Mouse (Mus musculus) kidney, postnatal 4 days (tissue): ENCODE data around the gene Oasl2.
"Not testable (repeated sequence)": the region's sequence is repeated elsewhere in the genome, so short reads cannot be mapped to it uniquely, and the experiment has no call there.

Experiments
- DNase-seq, 2 experiments: peaks; one replicate each; pipeline ENCODE4 v3.0.0; 2021; ENCODE audit warnings: mixed read lengths in 2 of 2

Oasl2 gene

DNA sequence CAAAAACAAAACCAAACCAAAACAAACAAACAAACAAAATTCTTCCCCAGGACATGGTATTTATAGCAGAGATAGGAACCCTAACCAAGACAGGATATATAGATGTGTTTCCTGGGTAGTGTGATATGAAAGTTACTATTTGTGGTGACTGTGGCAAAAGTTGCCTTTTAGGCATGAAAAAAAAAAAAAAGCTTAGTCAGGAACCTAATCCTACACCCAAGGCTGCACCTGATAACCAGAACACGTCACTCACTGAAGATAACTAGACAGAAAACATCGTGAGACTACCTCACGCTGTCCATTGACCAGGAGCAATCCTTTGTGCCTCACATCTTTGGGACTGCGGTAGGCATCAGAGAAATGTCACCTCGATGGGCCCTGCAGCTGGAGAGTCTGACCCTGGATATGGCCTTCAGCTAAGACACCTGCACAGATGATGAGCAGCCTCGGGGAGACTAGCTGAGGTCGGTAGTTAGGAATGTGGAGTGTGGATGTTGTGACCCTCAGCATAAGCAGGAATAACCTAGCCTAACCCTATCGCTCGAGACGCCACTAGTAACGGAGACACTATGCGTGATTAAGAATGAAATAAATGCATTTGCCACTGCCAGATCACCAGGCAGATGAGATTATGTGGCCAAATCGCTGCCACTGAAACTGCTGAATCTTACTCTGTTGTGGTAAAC is at the start of gene Oasl2:
Oasl2 (plus strand) TSS at position 249 of the 686 bp plus-strand sequence.
- DNase-seq: peak in 1 of 2 experiments; percentile 7

DNA sequence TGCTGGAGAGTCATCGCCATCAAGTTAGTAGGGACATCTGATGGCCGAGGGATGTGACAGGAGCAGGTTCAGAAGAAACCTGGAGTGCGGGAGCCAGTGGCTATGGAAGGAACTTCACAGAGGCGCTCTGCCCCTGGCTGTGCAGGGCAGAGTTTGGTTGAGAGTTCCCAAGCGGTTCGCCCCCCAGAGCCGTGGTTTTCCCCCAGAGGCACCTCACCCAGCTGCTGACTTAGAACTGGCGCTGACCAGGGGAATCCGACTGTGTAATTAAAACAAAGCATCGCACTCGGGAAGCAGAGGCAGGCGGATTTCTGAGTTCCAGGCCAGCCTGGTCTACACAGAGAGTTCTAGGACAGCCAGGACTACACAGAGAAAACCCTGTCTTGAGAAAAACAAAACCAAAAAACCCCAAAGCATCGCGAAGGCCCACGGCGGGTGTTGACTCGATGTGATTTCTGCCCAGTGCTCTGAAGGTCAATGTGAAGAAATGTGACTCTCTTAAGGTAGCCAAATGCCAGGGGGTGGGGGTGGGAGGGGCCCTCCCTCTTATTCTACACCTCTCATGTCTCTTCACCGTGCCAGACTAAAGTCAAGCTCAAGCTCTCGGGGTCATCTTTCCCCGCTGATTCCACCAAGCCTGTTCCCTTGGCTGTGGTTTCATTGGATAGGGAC is 45.0 kb upstream of the Oasl2 start:
- no peak for DNase-seq

DNA sequence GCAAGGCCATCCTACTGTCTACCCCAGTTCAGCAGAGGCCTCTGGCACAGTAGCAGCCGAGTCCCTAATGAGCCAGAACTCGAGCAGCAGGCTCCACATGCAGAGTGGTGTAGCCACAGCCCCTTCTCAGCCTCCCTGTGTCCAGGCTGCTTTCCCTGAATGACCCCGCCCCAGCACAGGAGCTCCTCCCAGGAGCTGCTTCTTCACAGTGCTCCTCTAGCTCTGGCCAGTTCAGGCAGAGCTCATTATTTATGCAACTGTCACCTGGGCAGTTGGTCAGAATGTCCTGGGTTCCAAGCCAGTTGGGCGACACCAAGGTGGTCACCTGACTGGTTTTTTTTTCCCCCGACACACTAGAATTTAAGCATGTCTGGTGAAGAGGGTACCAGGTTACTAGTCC is 43.4 kb upstream of the Oasl2 start, which contains the start of gene 4930519G04Rik:
4930519G04Rik (plus strand) TSS at position 301 of the 400 bp plus-strand sequence.
- DNase-seq: not testable (repeated sequence)

DNA sequence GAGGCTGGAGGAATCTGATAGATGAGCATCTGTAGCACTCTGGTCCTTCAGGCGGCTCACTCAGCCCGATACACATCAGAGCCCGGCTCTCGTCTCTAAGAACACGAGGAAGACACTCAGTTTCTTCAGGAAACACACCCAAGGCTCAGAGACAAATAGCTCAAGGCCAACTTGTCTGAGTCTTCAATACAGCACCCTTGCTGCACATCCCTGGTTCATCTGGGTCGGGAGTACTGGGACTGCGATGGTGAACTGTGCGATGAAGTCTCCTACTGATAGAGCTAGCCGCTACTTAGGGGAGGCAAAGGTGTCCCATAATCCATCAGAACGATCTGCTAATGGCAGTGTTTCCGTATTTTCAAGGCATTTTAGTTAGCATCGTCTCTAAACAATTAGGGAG is 38.2 kb upstream of the Oasl2 start, which contains the start of gene Gm9936:
Gm9936 (minus strand) TSS at position 101 of the 400 bp plus-strand sequence.
- no peak for DNase-seq

DNA sequence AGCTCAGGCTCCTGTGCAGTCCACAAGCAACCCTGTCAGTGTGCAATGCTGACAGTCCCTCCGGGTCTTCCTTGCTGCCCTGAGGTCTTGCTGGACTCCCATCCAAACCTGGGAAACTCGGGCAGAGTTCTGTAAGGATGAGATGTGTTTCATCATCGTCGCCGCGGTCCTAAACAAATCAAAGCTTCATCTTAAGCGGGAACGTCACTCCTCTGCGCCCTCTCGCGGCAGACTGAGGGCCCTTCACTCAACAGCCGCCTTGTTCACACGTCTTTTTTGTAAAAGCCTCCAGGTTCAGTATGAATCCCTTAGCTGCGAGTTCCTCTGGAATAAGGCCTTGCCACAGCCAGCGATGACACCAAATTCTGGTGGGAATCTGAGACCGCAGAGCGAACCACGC is 37.5 kb upstream of the Oasl2 start:
- peak; percentile 85 to 87 for DNase-seq

DNA sequence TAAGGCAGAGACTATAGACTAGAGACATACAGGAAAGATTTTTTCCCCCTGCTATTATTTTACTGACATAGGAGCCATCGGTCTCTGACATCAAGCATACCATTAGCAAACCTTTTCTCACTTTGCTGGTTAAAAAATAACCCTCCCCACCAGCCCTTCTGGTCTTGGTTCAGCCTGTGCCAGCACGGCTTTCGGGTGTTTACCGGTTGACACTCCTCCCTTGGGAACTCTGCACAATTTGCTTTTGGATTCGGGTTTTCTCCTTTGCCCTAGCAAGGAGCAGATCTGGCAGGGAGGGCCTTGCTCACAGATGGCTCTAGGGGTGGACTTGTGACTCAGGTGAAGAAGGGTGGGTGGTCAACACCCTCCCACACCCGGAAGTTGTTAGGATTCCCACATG is 35.0 kb upstream of the Oasl2 start:
- DNase-seq: peak; percentile 17 to 44

DNA sequence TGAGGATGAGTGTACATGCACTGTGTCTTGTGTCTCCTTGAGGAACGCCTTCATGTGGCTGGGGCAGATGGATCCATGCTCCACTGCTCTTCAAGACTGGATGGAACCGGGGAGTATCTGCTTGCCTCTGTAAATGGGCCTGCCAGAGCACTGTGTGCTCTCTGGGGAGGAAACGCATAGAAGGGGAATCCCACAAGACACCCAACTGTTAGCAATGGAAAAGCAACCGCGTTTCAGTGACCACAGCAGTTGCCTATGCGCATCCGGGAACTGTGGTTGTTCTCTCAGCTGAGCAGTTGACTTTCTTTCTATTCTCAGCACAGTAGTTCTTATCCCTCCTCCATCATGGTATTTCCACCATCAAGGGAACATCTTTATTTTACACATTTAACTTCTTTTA is 31.9 kb upstream of the Oasl2 start:
- DNase-seq: no peak

DNA sequence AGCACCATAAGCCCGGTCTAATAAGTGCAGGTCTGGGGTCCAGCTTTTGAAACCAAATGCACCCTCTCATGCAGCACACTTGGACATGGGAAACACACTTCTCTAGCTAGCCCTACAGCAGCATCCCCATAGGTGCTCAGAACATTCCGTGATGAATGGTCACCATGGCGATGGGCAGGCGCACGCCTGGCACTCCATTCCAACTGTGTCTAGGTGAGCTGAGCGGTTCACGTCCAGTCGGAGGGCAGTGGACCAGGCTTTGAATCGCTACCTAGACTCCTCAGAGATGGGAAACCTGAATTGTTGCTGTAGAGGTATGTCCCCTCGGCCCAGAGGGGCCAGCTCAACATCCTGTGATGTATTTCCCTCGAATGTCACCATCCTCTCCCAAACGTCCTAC is 31.5 kb upstream of the Oasl2 start:
- DNase-seq: no peak

DNA sequence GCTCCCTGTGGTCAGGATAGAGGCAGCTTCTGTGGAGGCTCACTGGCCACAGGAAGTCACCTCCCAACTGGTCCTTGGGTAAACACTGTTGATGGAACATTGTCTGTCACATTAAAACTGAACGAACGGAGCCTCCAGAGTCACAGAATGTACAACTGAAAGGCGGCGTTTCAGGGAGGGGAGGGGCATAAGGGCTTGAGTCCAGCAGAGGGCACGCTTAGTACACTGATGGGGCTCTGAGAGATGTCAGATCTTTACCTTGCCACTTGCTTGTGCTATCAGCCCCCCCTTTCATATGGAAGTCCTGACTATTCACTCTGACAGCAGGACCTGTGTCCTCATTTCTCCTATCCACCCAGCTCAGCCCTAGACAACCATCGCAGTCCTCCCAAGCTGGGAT is 20.9 kb upstream of the Oasl2 start:
- DNase-seq: peak; percentile 57 to 61

DNA sequence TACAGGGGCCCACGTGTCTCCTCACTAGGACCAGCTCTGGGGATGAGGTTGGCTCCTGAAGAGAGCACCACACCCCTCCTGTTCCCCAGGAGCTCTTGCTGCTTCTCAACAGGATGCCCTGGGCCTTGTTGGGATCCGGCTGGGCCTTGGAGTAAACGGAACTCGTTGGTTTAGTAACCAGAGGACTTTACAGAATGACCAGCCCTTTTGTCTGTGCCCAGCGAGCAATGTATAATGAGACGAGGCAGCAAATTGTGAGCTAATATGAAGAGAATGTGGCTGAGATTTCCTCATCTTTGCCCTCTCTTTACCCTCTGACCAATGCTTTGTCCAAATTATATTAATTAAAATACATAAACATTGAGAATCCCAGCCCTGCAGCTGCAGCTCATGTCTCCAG is 20.4 kb upstream of the Oasl2 start:
- no peak for DNase-seq

DNA sequence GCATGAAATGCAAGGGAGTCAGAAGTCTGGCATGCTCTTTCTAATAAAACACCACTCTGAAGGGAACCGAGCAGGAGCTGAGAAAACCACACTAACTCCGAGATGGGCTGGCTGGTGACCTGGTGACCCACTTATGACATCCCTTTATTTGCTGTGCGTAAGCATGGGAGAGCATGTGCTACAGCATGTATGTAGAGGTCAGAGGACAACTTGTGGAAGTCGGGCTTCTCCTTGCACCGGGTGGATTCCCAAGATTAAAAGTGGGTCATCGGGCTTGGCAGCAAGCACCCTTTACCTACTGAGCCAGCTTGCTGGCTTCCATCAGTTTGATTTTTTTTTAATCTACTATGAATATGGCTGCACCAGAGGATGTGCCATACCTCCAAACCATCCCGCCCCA is 19.2 kb upstream of the Oasl2 start:
- DNase-seq: no peak

DNA sequence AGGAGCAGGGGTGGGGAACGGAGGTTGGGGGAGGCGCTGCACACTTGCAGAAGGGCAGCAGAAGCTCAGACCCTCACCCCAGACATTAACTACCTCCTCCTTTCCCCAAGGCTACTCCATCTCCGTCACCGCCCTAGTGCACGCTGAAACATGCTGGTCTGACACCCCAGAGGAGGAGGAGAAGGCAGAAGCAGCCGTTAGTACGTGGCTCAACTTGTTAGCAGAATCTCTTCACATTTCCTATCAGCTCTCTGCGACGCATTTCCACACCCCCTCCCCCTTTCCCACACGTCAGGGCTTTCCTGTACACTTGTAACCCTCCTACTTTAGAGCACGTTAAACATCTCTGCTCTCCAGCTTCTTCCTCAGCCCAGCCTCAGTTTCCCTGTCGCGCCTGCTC is 17.3 kb upstream of the Oasl2 start:
- DNase-seq: no peak

DNA sequence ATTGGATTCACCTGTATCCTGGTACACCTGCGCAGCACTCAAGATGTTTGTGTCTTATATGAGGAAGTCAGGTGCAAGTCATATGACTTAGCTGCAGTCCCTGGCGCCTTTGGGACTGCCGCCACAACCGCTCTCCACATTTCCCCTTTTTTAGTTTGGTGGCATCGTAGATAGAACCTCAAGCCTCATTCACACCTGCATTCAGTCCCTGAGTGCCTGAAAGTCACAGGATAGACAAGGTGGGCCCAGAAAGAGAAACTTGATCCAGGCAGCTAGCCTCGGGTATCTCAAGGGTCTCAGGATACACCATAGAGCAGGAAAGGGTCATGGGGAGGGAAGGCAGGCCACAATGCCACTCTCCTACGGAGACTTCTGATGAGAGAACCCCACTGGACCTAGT is 14.4 kb upstream of the Oasl2 start:
- not testable (repeated sequence) for DNase-seq

DNA sequence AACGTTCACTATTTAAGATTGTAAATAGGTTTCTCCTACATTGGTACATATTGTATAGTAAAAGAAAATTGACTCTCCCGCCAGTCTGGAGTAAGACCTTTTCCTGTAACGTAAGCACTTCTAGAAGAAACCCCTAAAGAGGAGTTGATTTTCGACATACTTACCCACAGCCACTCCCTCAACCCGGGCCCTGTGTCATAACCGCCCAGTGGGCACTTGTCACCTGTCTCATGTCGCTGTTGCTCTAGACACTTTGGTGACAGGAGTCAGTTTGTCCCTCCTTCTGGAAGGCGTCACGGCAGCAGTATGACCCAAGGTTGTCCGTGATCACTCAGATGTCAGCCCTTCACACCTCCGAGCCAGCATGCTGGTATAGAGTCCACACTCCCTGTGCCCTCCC is 13.7 kb upstream of the Oasl2 start:
- DNase-seq: no peak

DNA sequence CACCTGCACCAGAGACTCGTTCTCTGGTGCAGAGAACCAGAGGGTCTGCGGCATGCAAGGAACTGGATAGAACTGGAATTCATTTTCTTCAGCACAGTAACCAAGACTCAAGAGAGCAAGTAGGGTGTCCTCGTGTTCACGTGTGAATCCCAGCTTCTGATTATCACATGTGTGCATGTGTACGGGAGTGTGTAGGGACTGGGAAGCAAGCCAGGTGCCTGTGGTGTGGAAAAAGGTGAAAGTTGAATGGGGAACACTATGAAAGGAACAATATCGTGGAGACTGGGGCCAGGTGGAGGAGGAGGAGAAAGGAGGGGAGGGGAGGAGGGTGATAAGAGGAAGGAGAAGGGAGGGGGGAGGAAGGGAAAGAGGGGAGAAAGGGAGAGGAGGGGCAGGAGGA is 9.9 kb upstream of the Oasl2 start:
- DNase-seq: no peak

DNA sequence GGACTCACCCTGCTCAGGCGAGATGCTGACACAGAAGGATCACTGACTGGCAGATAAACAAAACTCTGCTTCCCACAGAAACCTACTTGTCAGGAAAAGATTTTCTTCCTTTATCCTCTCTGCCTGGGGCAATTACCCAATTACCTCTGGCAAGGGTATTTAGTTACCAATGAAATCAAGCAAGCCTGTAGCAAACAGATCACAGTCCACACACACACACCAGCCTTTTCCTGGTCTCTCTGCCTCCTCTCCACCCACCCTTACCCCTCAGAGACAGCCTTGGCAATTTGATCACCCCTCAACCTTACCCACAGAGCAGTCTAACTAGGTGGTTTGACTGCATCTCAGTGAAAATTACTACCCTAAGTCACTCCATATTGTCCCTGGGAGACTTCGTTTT is 7.7 kb upstream of the Oasl2 start:
- DNase-seq: no peak

DNA sequence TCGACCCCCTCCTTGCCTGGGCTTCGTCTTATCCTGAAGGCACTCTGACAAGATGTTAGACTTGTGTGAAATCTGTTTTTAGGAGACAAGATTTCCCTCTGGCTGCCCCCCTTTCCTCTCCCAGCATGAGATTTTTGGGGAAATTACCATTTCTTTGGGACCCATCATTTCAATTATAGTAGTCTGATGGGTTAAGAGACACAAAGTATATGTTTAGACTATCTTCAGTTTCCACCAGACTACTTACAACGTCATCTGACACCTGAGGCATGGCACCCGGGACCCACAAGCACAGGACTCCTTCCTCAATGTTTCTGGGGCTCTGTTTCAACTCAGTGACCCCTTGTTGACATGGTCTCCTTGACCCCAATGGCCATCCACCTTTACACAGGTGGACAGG is 1.2 kb upstream of the Oasl2 start:
- no peak for DNase-seq

DNA sequence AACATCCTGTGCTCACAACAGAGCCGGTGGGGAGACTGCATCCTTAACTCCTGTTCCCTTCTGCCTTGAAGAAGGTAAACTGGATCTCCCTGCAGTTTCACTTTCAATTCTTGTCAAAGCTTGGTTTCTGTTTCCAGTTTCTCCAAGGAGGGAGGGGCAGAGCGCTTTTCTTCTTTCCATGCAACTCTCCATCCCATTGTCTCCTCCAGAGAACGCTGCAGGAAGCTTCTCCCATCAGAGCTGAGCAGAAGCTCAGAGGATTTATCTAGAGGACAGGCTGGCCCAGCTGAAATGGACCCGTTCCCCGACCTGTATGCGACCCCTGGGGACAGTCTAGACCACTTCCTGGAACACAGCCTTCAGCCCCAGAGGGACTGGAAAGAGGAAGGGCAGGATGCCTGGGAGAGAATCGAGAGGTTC is 648 bp downstream of the Oasl2 start:
- DNase-seq: peak; percentile 46 to 65

DNA sequence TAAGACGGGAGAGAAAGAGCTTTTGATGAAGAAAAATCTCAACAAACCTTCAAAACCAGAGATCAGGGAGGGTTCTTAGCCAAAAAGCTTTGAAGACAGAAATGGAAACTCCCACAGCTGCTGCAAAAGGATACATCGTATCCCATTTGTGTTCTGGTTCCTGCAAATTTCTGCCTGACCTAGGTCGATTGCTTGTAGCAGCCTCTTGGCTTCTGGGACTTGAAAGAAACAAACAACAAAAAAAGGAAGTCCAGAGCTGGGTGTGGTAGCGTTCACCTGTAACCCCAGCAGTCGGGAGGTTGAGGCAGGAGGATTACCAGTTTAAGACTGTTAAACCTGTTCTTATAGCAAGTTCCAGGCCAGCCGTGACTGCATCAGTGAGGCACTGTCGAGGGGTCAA is 2.1 kb downstream of the Oasl2 start:
- DNase-seq: no peak

DNA sequence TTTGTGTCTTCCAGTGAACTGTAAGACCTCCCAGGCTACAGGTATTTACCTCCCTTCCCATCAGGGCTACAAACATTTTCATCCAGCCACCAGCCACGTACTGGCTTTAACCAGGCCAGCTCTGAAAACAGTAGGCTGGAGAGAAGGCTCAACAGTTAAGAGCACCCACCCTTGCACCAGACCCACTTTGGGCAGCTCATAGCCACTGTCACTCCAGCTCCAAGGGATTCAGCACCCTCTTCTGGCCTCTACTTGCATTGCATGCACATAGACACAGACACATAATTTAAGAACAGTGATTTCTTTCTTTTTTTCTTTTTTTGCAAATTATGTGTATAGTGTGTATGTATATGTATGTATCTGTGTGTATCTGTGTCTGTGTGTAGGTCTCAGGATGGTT is 5.7 kb downstream of the Oasl2 start:
- peak; percentile 74 to 78 for DNase-seq

DNA sequence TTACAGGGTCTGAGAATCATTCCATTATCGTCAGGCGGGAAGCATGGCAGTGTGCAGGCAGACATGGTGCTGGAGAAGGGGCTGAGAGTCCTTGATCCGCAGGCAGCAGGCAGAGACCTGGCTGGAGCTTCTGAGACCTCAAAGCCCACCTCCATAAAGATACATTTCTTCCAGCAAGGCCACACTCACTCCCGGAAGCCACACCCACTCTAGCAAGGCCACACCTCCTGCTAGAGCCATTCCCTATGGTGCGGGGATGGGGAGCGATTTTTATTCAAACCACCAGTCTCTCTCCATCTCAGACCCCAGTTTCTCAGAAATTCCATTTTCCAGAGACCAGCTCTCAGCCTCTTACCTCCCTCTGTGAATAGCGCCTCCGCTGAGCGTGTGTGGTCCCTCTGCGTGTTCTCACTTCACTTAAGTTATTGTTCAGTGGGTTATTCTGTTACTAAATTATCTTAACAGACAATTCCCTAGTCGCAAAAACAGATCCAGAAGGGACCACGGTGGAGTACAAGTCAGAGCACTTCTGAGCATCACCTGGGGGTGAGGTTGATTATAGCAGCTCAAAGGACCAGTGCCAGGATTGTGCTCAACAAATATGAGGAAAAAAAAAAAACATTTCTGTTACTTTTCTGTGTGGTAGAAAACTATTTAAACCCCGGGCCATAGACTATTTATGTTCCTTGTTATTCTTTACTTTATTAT is 12.0 kb downstream of the Oasl2 start:
- peak in 1 of 2 experiments; percentile 15 for DNase-seq

DNA sequence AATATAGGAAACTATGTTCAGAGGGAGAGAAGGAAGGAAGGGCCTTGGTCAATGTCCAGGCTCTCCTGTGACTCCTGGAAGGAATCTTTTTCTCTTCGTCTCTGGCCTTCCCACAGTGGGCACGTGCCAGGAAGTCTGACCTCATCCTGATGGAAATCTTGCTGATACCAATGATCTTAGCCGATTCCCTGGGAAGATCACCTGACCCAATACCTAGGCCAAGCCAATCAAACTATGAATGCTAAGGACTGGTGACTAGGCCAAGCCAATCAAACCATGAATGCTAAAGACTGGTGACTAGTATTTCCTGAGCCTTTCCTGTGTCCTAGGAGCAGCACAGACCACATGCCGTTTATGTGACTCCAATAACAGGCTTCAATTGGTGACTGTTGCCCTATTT is 16.9 kb downstream of the Oasl2 start:
- no peak for DNase-seq

DNA sequence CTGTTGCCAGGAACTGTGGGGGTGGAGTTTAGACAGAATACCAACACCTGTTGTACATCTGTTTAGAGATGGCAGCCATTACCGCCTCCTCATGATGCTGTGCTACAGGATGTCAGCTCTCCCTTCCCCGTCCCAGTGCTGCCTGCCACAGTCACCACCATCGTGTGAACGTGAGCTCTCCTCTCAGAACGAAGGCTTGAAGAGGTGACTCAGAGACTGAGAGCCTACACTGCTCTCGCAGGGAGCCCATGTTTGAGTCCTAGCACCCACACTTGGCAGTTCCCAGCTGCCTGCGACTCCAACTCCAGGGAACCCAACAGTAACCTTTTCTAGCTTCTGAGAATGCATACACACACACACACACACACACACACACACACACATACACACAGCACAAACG is 18.1 kb downstream of the Oasl2 start:
- DNase-seq: no peak

DNA sequence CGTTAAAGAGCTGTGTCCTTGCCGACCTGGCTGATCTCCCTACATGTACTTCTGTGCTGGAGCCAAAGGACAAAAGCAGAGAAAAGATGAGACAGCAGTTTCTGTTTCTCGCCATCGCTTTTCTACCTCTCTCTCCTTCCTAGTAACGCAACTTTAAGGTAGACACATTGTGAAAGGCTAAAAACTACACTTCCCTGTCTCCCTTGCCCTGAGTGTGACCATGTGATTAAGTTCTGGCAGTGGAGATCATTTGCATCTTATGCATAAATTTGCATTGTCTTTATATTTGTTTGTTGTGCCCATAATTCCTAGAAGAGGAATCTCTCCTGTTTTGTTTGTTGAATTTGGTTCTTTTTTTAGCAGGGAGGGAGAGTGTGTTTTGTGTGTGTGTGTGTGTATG is 19.1 kb downstream of the Oasl2 start:
- no peak for DNase-seq
